Mouse (Mus musculus) ES-Bruce4 (cell line): ENCODE measurements around the gene Ssbp4. TPM values are rescaled to one million over a fixed set of nuclear protein-coding genes. Genes with fewer than 3 reads are reported as not detected.
A peak's percentile ranks its signal among the peaks of the same experiment; 100 is the strongest.

Source experiments
- H3K27ac ChIP-seq: 2 replicates; pipeline ENCODE4 v1.5.1; 2012; ENCODE audit warnings: low read length, inconsistent platforms; ENCODE audit not compliant: insufficient read depth
- H3K27me3 ChIP-seq: 2 replicates; pipeline ENCODE4 v1.6.1; 2012; ENCODE audit warnings: mild to moderate bottlenecking, low read length, inconsistent platforms; ENCODE audit not compliant: control insufficient read depth, poor library complexity, insufficient read depth, severe bottlenecking
- H3K36me3 ChIP-seq: 2 replicates; pipeline ENCODE4 v1.6.1; 2012; ENCODE audit warnings: inconsistent platforms, mild to moderate bottlenecking, low read length, moderate library complexity; ENCODE audit not compliant: control insufficient read depth, poor library complexity, insufficient read depth, severe bottlenecking
- H3K4me1 ChIP-seq: one replicate; pipeline ENCODE4 v1.8.1; 2011; ENCODE audit warnings: low read length; ENCODE audit not compliant: control insufficient read depth, insufficient read depth
- H3K4me3 ChIP-seq: 2 replicates; pipeline ENCODE4 v1.5.1; 2011; ENCODE audit warnings: low read depth, mild to moderate bottlenecking, low read length
- H3K9ac ChIP-seq: 2 replicates; pipeline ENCODE4 v1.6.1; 2012; ENCODE audit warnings: low read depth, mild to moderate bottlenecking, inconsistent platforms; ENCODE audit not compliant: poor library complexity, severe bottlenecking
- H3K9me3 ChIP-seq: replicated peaks from 2 replicates; pipeline ENCODE4 v1.6.1; 2012; ENCODE audit warnings: mild to moderate bottlenecking, low read length, inconsistent platforms; ENCODE audit not compliant: control insufficient read depth, poor library complexity, insufficient read depth, severe bottlenecking
- CTCF ChIP-seq: IDR thresholded peaks from one replicate; pipeline ENCODE4 v1.8.1; 2011; ENCODE audit warnings: low read depth, low read length
- EP300 ChIP-seq: IDR thresholded peaks from 2 replicates; pipeline ENCODE4 v1.6.1; 2011; ENCODE audit warnings: low read depth, low read length; ENCODE audit not compliant: insufficient read depth
- POLR2A ChIP-seq: IDR thresholded peaks from one replicate; pipeline ENCODE4 v1.8.1; 2011; ENCODE audit warnings: low read length; ENCODE audit not compliant: insufficient read depth
- polyA plus RNA-seq: library from polyadenylated mRNA; stranded (reverse); fragments of >200 nt; gene quantifications from 2 replicates; pipeline ENCODE4 v1.2.4, GENCODE M21; 2011; ENCODE audit warnings: low read depth; ENCODE audit not compliant: missing spikeins, insufficient read depth, insufficient read length

Ssbp4 gene
- polyA plus RNA-seq, 1 experiment = 50.2 TPM

- Histone ChIP-seq H3K4me1 (no peaks in the 10 kb centered on the region), H3K27me3 (no peaks in the 10 kb centered on the region), H3K4me3 (no peak overlapping the region), H3K27ac (no peak overlapping the region), H3K36me3 (no peaks in the 10 kb centered on the region), H3K9me3 (no peaks in the 10 kb centered on the region), H3K9ac (no peak overlapping the region)
- TF ChIP-seq POLR2A (no peak), EP300 (no peak), CTCF (no peak)
These were observed 48.1 kb downstream of the Ssbp4 start for GRCm38 (mm10) chr8:70560564-70560963.

GRCm38 (mm10) chr8:70560096-70560495 is 48.6 kb downstream of the Ssbp4 start:
- Histone ChIP-seq H3K27ac (no peak overlapping the region), H3K4me1 (no peaks in the 10 kb centered on the region), H3K36me3 (no peaks in the 10 kb centered on the region), H3K27me3 (no peaks in the 10 kb centered on the region), H3K9ac (no peak overlapping the region), H3K9me3 (no peaks in the 10 kb centered on the region), H3K4me3 (no peak overlapping the region)
- peak; percentile 52 for TF ChIP-seq CTCF
- no peak for TF ChIP-seq POLR2A

- no peaks in the 10 kb centered on the region for H3K36me3 ChIP-seq
- no peak overlapping the region for H3K9ac ChIP-seq
- TF ChIP-seq CTCF (no peak), POLR2A (no peak), EP300 (no peak)
- no peak overlapping the region for H3K4me3 ChIP-seq
- H3K4me1 ChIP-seq = no peaks in the 10 kb centered on the region
- H3K27me3 ChIP-seq = no peaks in the 10 kb centered on the region
- H3K9me3 ChIP-seq = no peaks in the 10 kb centered on the region
- no peak overlapping the region for H3K27ac ChIP-seq
These were observed 49.7 kb downstream of the Ssbp4 start for GRCm38 (mm10) chr8:70558983-70559382.

- no peak for TF ChIP-seq EP300
- TF ChIP-seq POLR2A = no peak
- no peak for TF ChIP-seq CTCF
- no peak overlapping the region for H3K27ac ChIP-seq
These were observed 50.3 kb downstream of the Ssbp4 start for GRCm38 (mm10) chr8:70558334-70558733.

GRCm38 (mm10) chr8:70555079-70555747 is 53.5 kb downstream of the Ssbp4 start:
- no peaks in the 10 kb centered on the region for H3K9me3 ChIP-seq
- no peaks in the 10 kb centered on the region for H3K36me3 ChIP-seq
- no peaks in the 10 kb centered on the region for H3K27me3 ChIP-seq
- H3K4me3 ChIP-seq = no peak overlapping the region
- no peaks in the 10 kb centered on the region for H3K4me1 ChIP-seq
- no peak overlapping the region for H3K9ac ChIP-seq
- TF ChIP-seq EP300 = no peak
- TF ChIP-seq POLR2A = no peak
- TF ChIP-seq CTCF = no peak
- H3K27ac ChIP-seq = no peak overlapping the region

More at GRCm38 (mm10) chr8:70558334-70558733, 50.3 kb downstream of the Ssbp4 start:
- H3K4me3 ChIP-seq = no peak overlapping the region
- no peaks in the 10 kb centered on the region for H3K27me3 ChIP-seq
- no peaks in the 10 kb centered on the region for H3K9me3 ChIP-seq
- H3K36me3 ChIP-seq = no peaks in the 10 kb centered on the region
- no peak overlapping the region for H3K9ac ChIP-seq
- H3K4me1 ChIP-seq = no peaks in the 10 kb centered on the region

GRCm38 (mm10) chr8:70553740-70554139 is 54.9 kb downstream of the Ssbp4 start:
- Histone ChIP-seq H3K9ac (no peak overlapping the region), H3K9me3 (no peaks in the 10 kb centered on the region), H3K4me1 (no peaks in the 10 kb centered on the region), H3K27me3 (no peaks in the 10 kb centered on the region), H3K27ac (no peak overlapping the region), H3K4me3 (no peak overlapping the region), H3K36me3 (no peaks in the 10 kb centered on the region)
- no peak for TF ChIP-seq EP300
